Mouse (Mus musculus): ENCODE results near the gene Glyat. TPM values are rescaled to one million over a fixed set of nuclear protein-coding genes. Genes with fewer than 3 reads are reported as not detected.

The Glyat gene
- polyA plus RNA-seq, 1 experiment from 2014 or later, result not detected

DNA sequence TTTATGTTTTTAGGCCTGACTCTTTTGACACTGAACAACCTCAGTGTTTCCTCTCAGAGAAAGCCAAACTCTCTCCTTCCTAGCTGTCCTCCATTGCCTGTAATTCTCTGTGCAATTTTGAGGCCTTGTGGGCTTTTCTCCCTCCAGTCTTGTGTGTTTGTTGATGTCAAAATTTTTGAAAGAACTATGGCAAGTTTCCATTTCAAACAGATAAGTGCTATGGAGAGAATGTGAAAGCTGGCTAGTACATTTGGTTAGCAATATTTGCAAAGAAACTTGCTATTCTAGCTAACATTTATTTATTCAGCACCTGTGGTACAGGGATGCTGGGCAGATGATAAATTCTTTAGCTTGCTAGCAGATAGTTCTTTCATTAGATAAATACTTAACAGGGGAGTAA, 63.1 kb downstream of the Glyat start:
- Histone ChIP-seq H3K9ac (replicated peaks) (no peak overlapping the region), H3K4me2 (replicated peaks) (no peak overlapping the region), H3K27me3 (no peaks in the 10 kb centered on the region), H3K4me3 (no peak overlapping the region), H3K27ac (replicated peaks) (no peak overlapping the region), H3K36me3 (no peaks in the 10 kb centered on the region), H3K4me1 (no peaks in the 10 kb centered on the region), H3K9me3 (no peaks in the 10 kb centered on the region)
- ATAC-seq (replicated peaks), result no peak

Other genes starting within 250 kb of the Glyat start
- not detected in 2 replicates for gene Olfr1440, start 246.0 kb upstream of the Glyat start, polyA plus RNA-seq (2015; fragmentation: Nextera tagmentation; extraction: Ambion mirVana)
- not detected in 2 replicates for gene Olfr1441, start 215.9 kb upstream of the Glyat start, polyA plus RNA-seq (2015; fragmentation: Nextera tagmentation; extraction: Ambion mirVana)
- not detected in 2 replicates for gene Pfpl, start 205.4 kb upstream of the Glyat start, polyA plus RNA-seq (2015; fragmentation: Nextera tagmentation; extraction: Ambion mirVana)
- 0.55 and 0.56 TPM in 2 replicates for gene Mpeg1, start 172.5 kb upstream of the Glyat start, polyA plus RNA-seq (2015; fragmentation: Nextera tagmentation; extraction: Ambion mirVana)
- 16.8 and 19.3 TPM in 2 replicates for gene Dtx4, start 131.9 kb upstream of the Glyat start, polyA plus RNA-seq (2015; fragmentation: Nextera tagmentation; extraction: Ambion mirVana)
- gene Fam111a, start 87.6 kb upstream of the Glyat start, polyA plus RNA-seq (2015; fragmentation: Nextera tagmentation; extraction: Ambion mirVana), result 8.9 and 9.4 TPM in 2 replicates
- 0.08 TPM in 1 of 2 replicates, not detected in the other for gene Gm4952, start 33.3 kb upstream of the Glyat start, polyA plus RNA-seq (2015; fragmentation: Nextera tagmentation; extraction: Ambion mirVana)
- not detected in 2 replicates for gene Olfr1442, start 37.1 kb downstream of the Glyat start, polyA plus RNA-seq (2015; fragmentation: Nextera tagmentation; extraction: Ambion mirVana)
- gene Olfr1443, start 44.8 kb downstream of the Glyat start, polyA plus RNA-seq (2015; fragmentation: Nextera tagmentation; extraction: Ambion mirVana), result not detected in 2 replicates
- not detected in 2 replicates for gene Keg1, start 62.5 kb downstream of the Glyat start, polyA plus RNA-seq (2015; fragmentation: Nextera tagmentation; extraction: Ambion mirVana)
- 1.2 and 2.0 TPM in 2 replicates for gene Cntf, start 132.3 kb downstream of the Glyat start, polyA plus RNA-seq (2015; fragmentation: Nextera tagmentation; extraction: Ambion mirVana)
- 15.6 and 15.9 TPM in 2 replicates for gene Zfp91, start 162.8 kb downstream of the Glyat start, polyA plus RNA-seq (2015; fragmentation: Nextera tagmentation; extraction: Ambion mirVana)
- gene Lpxn, start 162.9 kb downstream of the Glyat start, polyA plus RNA-seq (2015; fragmentation: Nextera tagmentation; extraction: Ambion mirVana), result 0.68 and 0.98 TPM in 2 replicates
- gene Gm5244, start 213.4 kb downstream of the Glyat start, polyA plus RNA-seq (2015; fragmentation: Nextera tagmentation; extraction: Ambion mirVana), result not detected in 2 replicates
- gene Olfr1444, start 224.0 kb downstream of the Glyat start, polyA plus RNA-seq (2015; fragmentation: Nextera tagmentation; extraction: Ambion mirVana), result not detected in 2 replicates

Measured in forebrain, embryonic 15.5 days (tissue).